Mouse (Mus musculus): ENCODE measurements around the gene Amotl1.
"Not testable (repeated sequence)": the region's sequence is repeated elsewhere in the genome, so short reads cannot be mapped to it uniquely, and the experiment has no call there.

Amotl1 gene

GRCm38 (mm10) chr9:14644956-14645355 is at the start of gene Amotl1:
TSS of gene Amotl1 (minus strand) at chr9:14645056.
- in situ Hi-C loops (cut with MboI, MseI), result loop anchor here (25.0 kb wide), 1 partner anchor 1333 kb away; no protein-coding TSS in a partner anchor

GRCm38 (mm10) chr9:14689376-14690108 is 44.7 kb upstream of the Amotl1 start:
- in situ Hi-C loops (cut with MboI, MseI), result no loop called here

GRCm38 (mm10) chr9:14684363-14684762 is 39.5 kb upstream of the Amotl1 start:
- in situ Hi-C loops (cut with MboI, MseI), result no loop called here

- in situ Hi-C loops (cut with MboI, MseI), result no loop called here
These were observed 37.9 kb upstream of the Amotl1 start for GRCm38 (mm10) chr9:14682741-14683140.

GRCm38 (mm10) chr9:14680584-14680983 is 35.7 kb upstream of the Amotl1 start:
- in situ Hi-C loops (cut with MboI, MseI), result no loop called here

GRCm38 (mm10) chr9:14675707-14676691 is 31.1 kb upstream of the Amotl1 start:
- in situ Hi-C loops (cut with MboI, MseI), result no loop called here

GRCm38 (mm10) chr9:14674506-14674905 is 29.6 kb upstream of the Amotl1 start:
- in situ Hi-C loops (cut with MboI, MseI), result no loop called here

- in situ Hi-C loops (cut with MboI, MseI), result no loop called here
These were observed 28.3 kb upstream of the Amotl1 start for GRCm38 (mm10) chr9:14673109-14673508.

- in situ Hi-C loops (cut with MboI, MseI), result not testable (repeated sequence)
These were observed 27.1 kb upstream of the Amotl1 start for GRCm38 (mm10) chr9:14671965-14672364.

GRCm38 (mm10) chr9:14668382-14668781 is 23.5 kb upstream of the Amotl1 start:
- in situ Hi-C loops (cut with MboI, MseI), result no loop called here

GRCm38 (mm10) chr9:14666071-14666470 is 21.2 kb upstream of the Amotl1 start:
- in situ Hi-C loops (cut with MboI, MseI), result no loop called here

- in situ Hi-C loops (cut with MboI, MseI), result no loop called here
These were observed 18.7 kb upstream of the Amotl1 start for GRCm38 (mm10) chr9:14663591-14663990.

GRCm38 (mm10) chr9:14662876-14663275 is 18.0 kb upstream of the Amotl1 start:
- in situ Hi-C loops (cut with MboI, MseI), result no loop called here

- in situ Hi-C loops (cut with MboI, MseI), result no loop called here
These were observed 17.3 kb upstream of the Amotl1 start for GRCm38 (mm10) chr9:14662138-14662537.

GRCm38 (mm10) chr9:14657926-14658325 is 13.1 kb upstream of the Amotl1 start:
- in situ Hi-C loops (cut with MboI, MseI), result no loop called here

- in situ Hi-C loops (cut with MboI, MseI), result no loop called here
These were observed 9.2 kb upstream of the Amotl1 start for GRCm38 (mm10) chr9:14654010-14654409.

GRCm38 (mm10) chr9:14652761-14653160 is 7.9 kb upstream of the Amotl1 start:
- in situ Hi-C loops (cut with MboI, MseI), result no loop called here

GRCm38 (mm10) chr9:14647849-14648248 is 3.0 kb upstream of the Amotl1 start:
- in situ Hi-C loops (cut with MboI, MseI), result loop anchor here (25.0 kb wide), 1 partner anchor 1336 kb away; no protein-coding TSS in a partner anchor

GRCm38 (mm10) chr9:14646641-14647040 is 1.8 kb upstream of the Amotl1 start:
- in situ Hi-C loops (cut with MboI, MseI), result loop anchor here (25.0 kb wide), 1 partner anchor 1334 kb away; no protein-coding TSS in a partner anchor

GRCm38 (mm10) chr9:14646061-14646460 is 1.2 kb upstream of the Amotl1 start:
- in situ Hi-C loops (cut with MboI, MseI), result loop anchor here (25.0 kb wide), 1 partner anchor 1334 kb away; no protein-coding TSS in a partner anchor

GRCm38 (mm10) chr9:14643328-14643727 is 1.5 kb downstream of the Amotl1 start:
- in situ Hi-C loops (cut with MboI, MseI), result loop anchor here (25.0 kb wide), 1 partner anchor 1331 kb away; no protein-coding TSS in a partner anchor
